Mouse (Mus musculus): ENCODE results near the gene Vps37b. TPM values are rescaled to one million over a fixed set of nuclear protein-coding genes. Genes with fewer than 3 reads are reported as not detected.

Vps37b gene
- total RNA-seq, 2 experiments from 2014 or later, result 5.7 to 6.6 TPM

DNA sequence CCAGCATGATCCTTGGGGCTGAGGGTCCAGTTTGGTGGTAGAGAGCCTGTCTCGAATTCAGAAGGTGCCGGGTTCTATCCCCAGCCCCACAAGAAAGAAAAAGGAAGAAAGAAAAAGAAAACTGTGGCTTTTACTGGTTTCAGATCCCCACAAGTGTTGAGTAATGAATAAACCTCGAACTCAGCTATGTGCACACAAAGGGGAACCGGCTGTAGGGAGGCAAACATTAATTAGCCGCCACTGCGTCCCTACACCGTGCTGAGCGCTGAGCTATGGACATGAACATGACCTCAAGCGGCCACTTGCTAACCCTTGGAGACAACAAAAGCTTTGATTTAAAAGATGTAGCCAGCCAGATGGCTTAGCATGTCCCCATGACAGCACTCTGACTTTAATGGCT lies 6.9 kb downstream of the Vps37b start:
- no peak for DNase-seq (ENCODE audit: low spot score)

DNA sequence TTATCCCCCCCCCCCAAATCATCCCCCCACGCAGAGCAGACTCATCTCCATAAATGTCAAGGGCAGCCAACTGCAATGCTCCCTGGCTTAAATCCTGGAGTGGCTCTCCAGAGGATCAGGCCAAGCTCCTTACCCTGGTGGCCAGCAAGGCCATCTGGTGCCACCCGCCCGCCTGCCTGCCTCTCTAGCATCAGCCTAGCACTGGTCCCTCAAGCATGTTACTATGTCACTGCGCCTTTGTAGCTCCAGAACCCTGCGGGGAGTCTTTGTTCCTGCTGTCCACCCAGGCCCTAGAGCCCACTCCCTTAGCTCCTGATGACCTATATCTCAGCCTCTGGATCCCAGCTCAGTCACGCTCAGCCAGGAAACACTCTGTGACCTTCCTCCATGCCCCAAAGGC lies 7.4 kb downstream of the Vps37b start:
- DNase-seq (ENCODE audit: low spot score), result no peak

DNA sequence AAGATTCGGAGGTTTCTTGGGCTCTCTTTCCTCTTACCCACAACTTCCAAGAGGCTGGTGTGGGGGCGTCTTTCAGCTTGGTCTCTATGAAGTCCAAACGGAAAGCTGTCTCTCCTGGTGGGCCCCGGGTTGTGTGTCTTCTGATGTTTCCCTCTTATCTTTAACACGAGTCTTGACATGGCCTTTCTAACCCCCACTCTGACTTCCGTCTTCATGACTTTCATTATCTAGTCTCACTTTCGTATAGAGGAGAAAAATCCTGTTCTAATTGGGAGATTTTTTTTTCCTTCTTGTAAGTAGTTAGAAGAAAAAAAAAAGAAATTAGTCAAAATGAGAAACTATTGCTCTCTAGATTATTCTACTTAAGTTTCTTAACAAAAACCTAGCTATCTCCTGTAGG lies 9.7 kb downstream of the Vps37b start:
- DNase-seq (ENCODE audit: low spot score), result no peak

DNA sequence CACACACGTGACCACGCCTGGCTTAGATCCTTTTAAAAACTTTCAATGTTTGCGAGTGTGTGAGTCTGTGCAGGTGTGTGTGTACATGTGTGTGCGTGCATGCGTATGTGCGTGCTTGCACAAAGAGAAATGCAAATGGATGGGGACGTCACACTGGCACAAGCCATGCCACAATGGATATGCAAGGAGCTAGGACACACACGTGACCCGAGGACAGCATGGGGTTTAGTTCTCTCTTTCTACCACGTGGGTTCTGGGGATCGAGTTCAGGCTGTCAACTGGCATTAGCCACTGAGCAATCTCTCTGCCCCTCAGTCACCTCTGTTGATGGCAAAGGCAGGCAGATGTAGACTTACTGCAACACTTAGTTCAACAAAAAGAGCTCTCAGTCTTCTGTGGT lies 10.4 kb downstream of the Vps37b start:
- DNase-seq (ENCODE audit: low spot score), result no peak

DNA sequence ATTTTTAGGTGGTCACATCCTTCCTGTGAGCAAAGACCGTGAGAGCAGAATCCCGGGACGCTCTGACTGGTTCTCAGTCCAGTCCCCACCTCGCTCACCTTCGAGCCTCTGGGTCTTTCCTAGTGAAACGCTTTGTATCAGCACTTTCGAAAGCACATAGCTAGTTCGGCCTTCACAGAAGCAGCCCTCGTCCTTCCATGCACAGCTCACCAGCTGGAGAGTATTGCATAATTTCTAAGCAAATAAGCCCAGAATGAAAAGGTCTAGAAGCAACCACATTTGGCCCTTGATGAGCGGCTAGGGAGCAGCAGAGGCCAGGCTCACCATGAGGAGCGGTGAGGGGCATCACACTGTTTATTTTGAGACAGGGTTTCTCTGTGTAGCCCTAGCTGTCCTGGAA lies 10.9 kb downstream of the Vps37b start:
- no peak for DNase-seq (ENCODE audit: low spot score)

DNA sequence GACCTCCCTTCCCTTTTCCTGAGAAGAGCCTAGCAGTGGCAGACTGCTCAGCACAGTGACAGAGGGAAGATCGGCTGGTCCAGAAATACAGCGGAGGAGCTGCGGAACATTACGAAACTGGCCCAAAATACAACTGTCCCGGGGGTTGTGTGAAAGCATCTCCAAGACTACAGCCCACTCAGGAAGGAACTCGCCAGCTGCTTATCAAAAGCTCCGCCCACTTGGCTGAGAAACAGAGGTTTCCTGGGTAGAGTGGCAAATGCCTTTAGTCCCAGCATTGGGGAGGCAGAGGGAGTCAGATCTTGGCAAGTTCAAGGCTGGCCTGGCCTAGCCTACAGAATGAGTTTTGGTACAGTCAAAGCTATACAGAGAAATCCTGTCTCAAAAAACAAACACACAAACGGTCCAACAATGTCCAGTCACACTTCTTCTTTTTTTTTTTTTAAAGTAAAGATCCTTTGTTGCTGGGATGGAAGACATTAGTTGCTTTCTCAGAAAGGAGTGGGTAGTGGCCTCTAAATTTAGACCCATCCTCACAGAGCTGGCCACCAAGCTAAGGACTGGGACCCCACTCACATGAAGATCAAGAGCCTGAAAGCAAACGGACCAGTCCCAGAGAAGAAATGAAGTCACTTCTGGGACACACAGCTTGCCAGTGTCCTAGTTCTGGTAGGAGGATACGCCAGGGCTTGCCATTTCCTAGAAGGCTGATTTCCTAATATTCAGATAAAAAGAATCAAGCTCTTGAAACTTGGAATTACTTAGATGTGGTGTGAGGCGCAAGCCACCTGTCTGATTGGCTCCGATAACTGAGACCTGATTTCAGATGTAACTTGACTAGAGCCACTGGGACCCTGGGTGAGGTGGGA lies 12.5 kb downstream of the Vps37b start:
- no peak for DNase-seq (ENCODE audit: low spot score)

DNA sequence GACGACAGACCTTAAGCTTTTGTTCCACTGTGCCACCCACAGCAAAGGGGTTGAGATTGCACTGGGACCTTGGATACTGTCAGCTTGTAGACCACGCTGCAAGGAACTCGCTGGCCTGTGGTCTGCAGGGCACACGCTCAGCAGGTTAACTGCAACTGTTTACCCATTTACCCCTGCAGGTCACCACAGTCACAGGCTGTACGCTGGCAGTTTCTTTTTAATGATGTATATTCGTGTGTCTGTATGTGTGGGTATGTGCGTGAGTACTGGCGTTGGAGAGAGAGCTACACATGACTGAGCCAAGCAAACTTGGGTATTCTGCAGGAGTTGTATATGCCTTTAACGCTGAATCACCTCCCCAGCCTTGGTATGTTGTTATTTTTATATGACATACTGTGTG lies 13.4 kb downstream of the Vps37b start:
- no peak for DNase-seq (ENCODE audit: low spot score)

DNA sequence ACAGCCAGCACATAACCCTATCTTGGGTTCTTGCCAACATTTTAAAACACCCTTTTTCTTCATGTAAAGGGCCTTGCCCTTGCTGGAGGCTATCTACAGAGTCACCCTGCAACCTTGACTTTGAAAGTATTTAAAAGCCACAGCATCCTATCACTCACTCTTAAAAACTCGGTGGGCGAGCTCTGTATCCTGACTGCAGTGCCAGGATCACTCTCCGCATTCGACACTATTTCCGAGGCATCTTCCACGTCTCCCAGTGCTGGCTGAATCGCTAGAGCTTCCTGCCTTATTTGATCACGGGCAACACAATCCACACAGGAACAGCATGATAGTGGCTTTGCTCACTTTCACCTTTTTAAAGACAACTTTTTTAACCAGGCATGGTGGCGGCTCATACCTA lies 14.1 kb downstream of the Vps37b start:
- no peak for DNase-seq (ENCODE audit: low spot score)

DNA sequence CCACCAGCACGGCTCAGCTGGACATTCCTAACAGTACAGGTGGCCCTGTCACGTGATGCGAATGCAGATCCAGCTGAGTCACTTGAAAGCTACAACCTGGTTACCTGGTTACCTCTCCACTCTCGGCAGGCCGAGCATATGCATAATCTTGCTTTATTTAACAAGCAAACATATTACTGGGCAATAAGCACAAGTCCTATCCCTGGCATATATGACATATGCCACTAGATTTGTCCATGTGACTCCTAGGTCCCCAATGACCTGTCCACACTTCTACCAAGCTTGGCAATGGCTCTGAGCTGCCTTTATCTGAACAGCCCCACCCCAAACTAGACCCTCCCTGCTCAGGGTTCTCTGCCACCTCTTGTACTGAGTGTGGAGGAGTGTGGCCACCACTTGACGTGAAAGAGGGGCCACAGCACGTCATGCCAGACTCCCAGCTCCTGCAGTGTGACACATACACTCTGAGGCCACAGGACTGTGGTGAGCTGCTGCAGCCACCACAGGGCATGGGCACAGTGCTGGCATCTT lies 15.7 kb downstream of the Vps37b start:
- DNase-seq (ENCODE audit: low spot score), result no peak

DNA sequence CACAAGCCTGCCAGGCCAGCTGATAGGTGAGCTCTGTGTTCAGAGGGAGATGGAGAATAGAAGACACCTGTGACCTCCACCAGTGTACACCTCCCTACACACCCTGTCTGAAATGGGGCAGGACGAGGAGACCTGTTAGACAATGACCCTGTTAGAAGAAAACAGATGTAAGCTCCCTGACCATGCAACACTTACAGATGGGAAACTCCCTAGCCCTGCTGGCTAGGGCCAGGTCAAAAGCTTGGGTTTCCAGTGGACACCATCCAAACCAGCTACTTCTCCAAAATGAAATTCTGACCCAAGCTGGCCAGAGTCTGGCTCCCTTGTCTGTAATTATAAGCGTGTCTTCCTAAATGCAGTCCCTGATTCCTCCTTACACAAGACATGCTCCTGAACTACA lies 16.3 kb downstream of the Vps37b start:
- peak; percentile 58 for DNase-seq (ENCODE audit: low spot score)

DNA sequence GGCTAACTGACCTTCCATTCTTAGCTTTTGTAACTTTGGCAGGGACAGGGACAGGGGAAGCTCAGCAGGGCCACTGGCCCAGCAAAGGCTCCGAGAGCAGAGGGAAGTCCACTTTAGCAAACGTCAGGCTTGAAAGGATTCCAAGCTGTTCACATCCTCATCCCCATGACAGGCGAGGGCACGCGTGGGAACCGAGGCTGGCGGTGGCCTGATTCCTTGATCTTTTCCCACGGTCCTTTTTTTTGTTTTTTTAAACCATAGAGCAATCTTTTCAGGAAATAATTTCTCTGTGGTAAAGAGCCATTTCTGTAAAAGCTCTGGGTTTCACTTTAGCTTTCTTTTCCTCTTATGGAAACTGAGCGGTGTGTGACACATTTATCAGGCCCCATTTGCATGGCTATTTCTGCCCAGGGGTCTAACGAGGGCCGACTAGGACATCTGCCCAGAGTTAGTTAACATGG lies 17.2 kb downstream of the Vps37b start:
- DNase-seq (ENCODE audit: low spot score), result no peak

DNA sequence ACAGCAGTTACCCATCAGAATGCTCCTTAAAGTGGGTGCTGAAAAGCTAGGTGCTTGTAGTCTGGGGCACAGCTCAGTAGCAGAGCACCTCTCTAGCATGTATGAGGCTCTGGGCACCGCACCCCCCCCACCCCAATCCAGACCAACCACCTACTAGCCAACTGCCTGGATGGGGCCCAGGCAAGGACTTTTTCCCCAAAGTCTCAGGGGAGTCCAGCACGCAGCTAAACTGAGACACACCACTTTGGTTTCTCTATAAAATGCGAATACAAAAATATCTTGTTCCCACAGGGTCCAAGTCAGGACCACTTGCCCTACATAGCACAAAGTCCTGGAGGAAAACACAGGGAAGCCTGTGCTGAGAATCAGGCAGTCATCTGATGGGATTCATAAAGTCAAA lies 17.9 kb downstream of the Vps37b start:
- no peak for DNase-seq (ENCODE audit: low spot score)

DNA sequence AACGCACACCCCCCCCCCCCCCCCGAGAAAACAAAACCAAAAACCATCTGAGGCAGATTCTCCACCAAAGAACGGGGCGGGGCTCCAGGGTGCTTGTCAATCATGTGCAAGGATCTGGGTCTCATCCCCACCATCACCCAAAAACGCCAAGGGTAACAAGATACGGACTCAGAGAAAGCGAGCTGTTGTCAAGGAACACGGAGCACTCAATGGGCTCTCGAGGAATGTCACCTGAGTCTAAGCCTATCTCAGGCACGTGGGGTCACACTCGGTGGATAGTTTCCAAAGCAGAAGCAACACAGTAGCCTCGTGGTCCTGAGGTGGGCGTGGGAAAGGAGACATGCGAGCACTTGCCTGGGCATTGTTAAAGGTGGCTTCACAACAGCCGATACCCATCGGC lies 18.3 kb downstream of the Vps37b start:
- DNase-seq (ENCODE audit: low spot score), result no peak

DNA sequence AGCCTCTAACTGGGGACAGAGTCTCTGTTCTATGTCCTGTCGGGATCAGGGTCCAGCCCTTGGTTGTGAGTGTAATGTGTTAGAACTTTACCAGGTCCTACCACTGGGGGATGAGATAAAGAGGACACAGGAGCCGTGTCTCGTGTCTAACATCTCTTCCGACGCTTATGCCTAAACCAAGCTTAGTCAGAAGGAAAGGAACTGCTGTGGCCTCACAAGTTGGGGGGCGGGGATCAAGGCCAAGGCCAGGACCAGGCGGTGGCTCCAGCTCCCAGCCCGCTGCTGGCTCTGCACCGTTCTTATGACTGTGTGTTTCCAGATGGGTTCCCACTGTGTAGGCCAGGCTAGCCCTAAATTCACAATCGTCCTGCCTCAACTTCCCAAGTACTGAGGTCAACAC lies 19.2 kb downstream of the Vps37b start:
- no peak for DNase-seq (ENCODE audit: low spot score)

DNA sequence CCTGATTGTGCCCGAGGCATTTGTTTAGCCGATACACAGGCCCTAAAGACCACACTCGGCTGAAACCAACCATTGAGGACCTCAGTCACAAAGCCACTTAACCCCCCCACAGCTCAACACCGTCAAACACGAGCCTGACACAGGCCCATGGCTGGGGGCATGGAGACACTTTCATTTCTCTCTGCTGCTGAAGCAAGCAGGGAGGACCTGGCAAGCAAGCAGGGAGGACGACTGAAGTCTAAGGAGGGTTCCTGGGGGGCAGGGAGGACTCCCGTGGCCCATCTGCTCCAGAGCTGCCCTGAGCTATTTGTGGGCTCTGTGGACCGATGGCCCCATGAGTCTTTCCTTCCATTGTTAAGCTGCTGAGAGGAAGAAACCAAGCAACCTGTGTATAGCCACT lies 20.1 kb downstream of the Vps37b start:
- no peak for DNase-seq (ENCODE audit: low spot score)

DNA sequence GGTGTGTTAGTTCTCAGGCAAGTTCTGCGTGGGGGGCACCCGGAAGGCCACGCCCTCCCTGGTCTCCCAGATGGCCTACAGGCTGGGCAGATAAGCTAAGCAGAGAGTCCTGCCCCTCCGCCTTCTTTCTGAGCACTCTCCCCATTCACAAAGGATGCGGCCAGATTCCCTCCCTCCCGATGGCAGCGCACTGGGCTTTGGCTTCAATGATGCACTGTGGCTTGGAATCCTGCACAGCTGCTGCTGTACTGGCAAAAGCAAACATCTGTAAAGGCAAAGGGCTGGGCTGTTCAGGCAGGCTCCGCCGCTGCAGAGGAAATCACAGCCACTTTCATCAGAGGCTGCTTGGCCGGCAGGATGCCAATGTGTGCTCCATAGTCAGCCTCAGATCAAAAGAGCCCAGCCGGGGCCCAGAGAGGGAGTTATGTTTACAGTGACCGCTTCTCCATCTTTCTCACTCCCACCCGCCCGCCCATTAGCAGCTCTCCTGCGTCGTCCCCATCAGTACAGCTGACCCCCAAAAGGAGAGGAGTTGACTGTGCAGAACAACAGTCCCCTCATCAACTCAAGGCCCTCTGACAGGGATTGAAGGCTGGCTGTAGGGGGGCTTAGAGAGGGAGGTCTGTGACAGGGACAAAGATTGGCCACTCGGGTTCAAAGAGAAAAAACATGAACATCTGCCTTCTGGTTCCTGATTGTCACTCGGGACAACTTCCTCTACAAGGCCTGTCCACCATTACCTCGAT lies 21.0 kb downstream of the Vps37b start:
- no peak for DNase-seq (ENCODE audit: low spot score)

DNA sequence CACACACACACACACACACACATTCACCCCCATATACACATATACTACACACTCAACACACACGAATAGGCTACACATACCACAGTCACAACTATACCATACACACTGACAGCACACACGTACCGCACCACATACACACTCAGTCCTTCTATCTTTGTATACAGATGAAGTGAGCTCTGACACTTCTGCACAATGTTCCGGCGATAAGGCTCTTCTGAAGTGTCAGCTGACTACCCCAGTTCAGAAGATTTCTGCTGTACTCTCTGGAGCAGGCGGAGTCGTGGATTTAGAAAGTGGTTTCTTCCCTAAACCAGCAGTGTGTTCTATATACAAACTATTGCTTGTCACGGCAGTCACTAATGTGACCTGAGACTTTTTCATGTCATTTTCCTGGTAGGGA lies 22.0 kb downstream of the Vps37b start:
- no peak for DNase-seq (ENCODE audit: low spot score)

DNA sequence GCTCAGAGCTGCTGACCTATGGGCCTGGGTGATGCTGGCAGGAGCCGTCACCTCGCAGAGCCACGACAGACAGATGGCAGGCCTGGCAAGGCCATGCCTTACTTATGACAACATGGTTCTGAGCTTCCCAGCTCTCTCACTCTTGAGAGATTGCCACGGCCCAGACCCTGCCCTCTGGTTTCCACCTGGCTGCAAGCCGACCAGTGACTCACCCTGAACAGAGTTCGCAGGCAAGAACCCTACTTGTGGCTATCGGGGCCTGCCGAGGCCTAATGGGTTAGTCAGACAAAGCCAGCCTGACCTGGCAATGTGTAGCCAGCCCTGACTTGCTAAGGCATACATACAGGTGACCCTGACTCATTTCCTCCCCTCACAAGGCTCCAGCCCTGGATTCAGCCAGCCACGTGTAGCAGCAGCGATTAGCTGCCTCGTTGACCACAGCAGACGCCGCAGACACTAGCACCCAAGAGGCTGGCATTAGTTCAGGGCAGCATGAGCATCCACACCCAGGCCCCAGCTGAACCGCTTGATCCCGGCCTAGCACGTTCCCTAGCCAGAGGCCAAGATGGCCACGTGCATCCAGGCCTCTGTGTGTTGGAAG lies 25.1 kb downstream of the Vps37b start:
- no peak for DNase-seq (ENCODE audit: low spot score)

DNA sequence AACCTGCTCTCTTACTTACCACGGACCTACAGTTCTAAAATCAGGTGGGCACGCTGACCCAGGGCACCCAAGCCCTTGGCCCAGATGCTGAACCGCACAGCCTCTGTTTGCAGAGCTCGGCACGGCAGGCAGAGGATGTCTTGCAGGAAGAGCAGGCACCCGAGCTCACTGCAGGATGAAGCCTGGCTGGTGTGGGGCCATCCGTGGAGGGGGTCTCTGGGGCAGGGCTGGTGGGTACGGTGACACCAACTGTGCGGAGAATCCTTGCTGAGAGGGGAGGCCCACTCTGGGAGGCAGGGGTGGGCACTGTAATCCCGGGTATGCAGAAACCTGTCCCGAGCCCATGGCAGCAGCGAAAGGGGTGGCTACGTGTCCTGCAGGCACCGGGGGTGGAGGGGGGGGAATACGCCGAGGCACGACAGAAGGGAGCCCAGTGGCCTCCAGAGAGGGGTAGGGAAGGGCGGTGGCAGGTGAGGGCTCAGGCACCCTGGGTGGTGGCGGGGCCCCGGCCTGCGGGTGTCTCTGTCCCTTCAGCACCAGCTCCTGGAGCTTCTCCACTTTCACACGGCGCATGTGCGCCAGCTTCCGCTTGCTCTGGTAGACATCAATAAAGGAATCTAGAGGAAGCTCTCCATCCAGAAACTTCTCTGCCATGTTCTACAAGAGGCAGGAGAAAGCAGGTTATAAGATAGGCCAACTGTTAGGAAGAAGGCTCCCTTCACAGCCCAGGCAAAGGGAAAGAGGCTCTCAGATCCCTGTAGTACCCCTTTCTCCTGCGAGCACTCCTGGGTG lies 25.8 kb downstream of the Vps37b start:
- DNase-seq (ENCODE audit: low spot score), result no peak

DNA sequence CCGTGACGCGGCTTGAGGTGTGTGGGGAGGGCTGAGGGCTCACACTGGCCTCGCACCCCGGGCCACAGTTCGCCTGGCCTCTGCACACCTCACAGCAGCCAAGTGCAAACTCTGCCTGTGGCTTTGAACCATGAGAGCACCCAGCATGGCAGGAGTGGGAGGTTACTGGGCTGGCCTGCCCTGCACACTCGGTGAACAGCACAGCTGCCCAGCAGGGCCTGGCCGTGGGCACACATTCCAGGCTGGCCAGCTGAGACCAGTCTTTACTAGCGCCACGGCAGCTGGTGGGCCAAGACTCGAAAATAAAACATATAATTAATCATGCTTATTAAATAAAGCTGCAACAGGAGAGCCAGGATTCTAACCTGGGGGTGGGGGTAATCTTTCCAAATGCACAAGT lies 26.5 kb downstream of the Vps37b start:
- no peak for DNase-seq (ENCODE audit: low spot score)

DNA sequence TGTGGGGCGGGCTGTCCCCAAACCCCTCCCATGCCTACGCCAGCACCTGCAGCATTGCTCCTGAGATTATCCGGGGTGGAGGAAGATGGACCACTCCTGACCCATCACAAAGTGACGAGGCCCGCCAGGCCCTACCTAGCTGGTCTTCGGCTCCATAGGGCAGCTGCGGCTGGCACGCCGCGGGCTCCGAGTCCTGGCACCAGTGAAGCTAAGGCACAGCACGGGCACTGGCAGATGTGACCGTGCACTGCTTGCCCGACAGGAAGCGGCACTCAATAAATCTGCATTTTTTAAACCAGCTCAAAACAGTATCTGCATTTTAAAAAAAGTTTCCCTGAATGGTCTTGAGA lies 26.9 kb downstream of the Vps37b start:
- no peak for DNase-seq (ENCODE audit: low spot score)

All from gastrocnemius, adult 18-20 months (tissue).